Mouse (Mus musculus) lung, embryonic 16.5 days (tissue): ENCODE results near the gene Gstm7. TPM values are rescaled to one million over a fixed set of nuclear protein-coding genes. Genes with fewer than 3 reads are reported as not detected.

ENCODE experiments used
- ATAC-seq: fragments of 200-750 bp; cut with Nextera tagmentation; 2 replicates; pipeline ENCODE4 v1.8.0; 2017; ENCODE audit warnings: low read depth, mild to moderate bottlenecking, moderate library complexity
- H3K27ac ChIP-seq: fragments of 300-500 bp; sonication (generic); 2 replicates; pipeline ENCODE4 v1.5.1; 2014; ENCODE audit warnings: mild to moderate bottlenecking, control low read depth, low read length
- H3K27me3 ChIP-seq: fragments of 300-500 bp; sonication (generic); 2 replicates; pipeline ENCODE4 v1.6.1; 2014; ENCODE audit warnings: low read depth, low read length, mixed read lengths; ENCODE audit not compliant: control insufficient read depth, insufficient read depth
- H3K36me3 ChIP-seq: fragments of 300-500 bp; sonication (generic); 2 replicates; pipeline ENCODE4 v1.6.1; 2014; ENCODE audit warnings: low read length; ENCODE audit not compliant: control insufficient read depth, insufficient read depth
- H3K4me1 ChIP-seq: fragments of 300-500 bp; sonication (generic); replicated peaks from 2 replicates; pipeline ENCODE4 v1.6.1; 2014; ENCODE audit warnings: low read length, mixed read lengths; ENCODE audit not compliant: control insufficient read depth, insufficient read depth
- H3K4me2 ChIP-seq: fragments of 300-500 bp; sonication (generic); 2 replicates; pipeline ENCODE4 v1.6.1; 2014; ENCODE audit warnings: low read depth, low read length, control low read depth
- H3K4me3 ChIP-seq: fragments of 300-500 bp; sonication (generic); 2 replicates; pipeline ENCODE4 v1.5.1; 2014; ENCODE audit warnings: mild to moderate bottlenecking, low read length, control low read depth
- H3K9ac ChIP-seq: fragments of 300-500 bp; sonication (generic); 2 replicates; pipeline ENCODE4 v1.6.1; 2014; ENCODE audit warnings: low read length, control low read depth
- H3K9me3 ChIP-seq: fragments of 300-500 bp; sonication (generic); 2 replicates; pipeline ENCODE4 v1.6.1; 2016; ENCODE audit warnings: low read length; ENCODE audit not compliant: control insufficient read depth
- WGBS: fragments of 180-500 bp; shearing (Covaris S2); extraction: QIAGEN DNeasy Blood & Tissue Kit; methylation state at CpG from one replicate; pipeline ENCODE4 v1.1.7; 2014; 5-methylcytosine and 5-hydroxymethylcytosine counted together
- polyA plus RNA-seq: library from polyadenylated mRNA; unstranded; fragments of >200 nt; fragmentation: Nextera tagmentation; extraction: Ambion mirVana; gene quantifications from 2 replicates; pipeline ENCODE4 v1.2.1, GENCODE M21; 2015

Gene Gstm7
- polyA plus RNA-seq, 1 experiment from 2014 or later = 11.0 TPM

- no peaks in the 10 kb centered on the region for H3K27me3 ChIP-seq
- no peak for ATAC-seq
- H3K9me3 ChIP-seq = no peaks in the 10 kb centered on the region
- H3K36me3 ChIP-seq = no peaks in the 10 kb centered on the region
- H3K4me3 ChIP-seq = no peak overlapping the region
- H3K4me2 ChIP-seq = no peak overlapping the region
- no peak overlapping the region for H3K27ac ChIP-seq
- no peak overlapping the region for H3K9ac ChIP-seq
- H3K4me1 ChIP-seq = peaks cover 8% of the 10 kb centered on the region
- 60% methylated on average over 11 of the region's 11 CpGs for WGBS
Measured at GRCm38 (mm10) chr3:107928691-107929090, 2.9 kb downstream of the Gstm7 start.

- H3K27ac ChIP-seq = no peak overlapping the region
- 90% methylated on average over 3 of the region's 3 CpGs for WGBS
Measured at GRCm38 (mm10) chr3:107927841-107928240, 3.8 kb downstream of the Gstm7 start.

GRCm38 (mm10) chr3:107925335-107925734 lies 6.3 kb downstream of the Gstm7 start:
- 86% methylated on average over 3 of the region's 3 CpGs for WGBS
- Histone ChIP-seq H3K4me3 (no peak overlapping the region), H3K27me3 (no peaks in the 10 kb centered on the region), H3K4me2 (no peak overlapping the region), H3K9ac (no peak overlapping the region), H3K4me1 (peaks cover 8% of the 10 kb centered on the region), H3K36me3 (no peaks in the 10 kb centered on the region), H3K27ac (no peak overlapping the region), H3K9me3 (no peaks in the 10 kb centered on the region)
- no peak for ATAC-seq

More at GRCm38 (mm10) chr3:107927841-107928240, 3.8 kb downstream of the Gstm7 start:
- Histone ChIP-seq H3K4me1 (peaks cover 8% of the 10 kb centered on the region), H3K4me3 (no peak overlapping the region), H3K36me3 (no peaks in the 10 kb centered on the region), H3K9me3 (no peaks in the 10 kb centered on the region), H3K4me2 (no peak overlapping the region), H3K9ac (no peak overlapping the region), H3K27me3 (no peaks in the 10 kb centered on the region)
- no peak for ATAC-seq

GRCm38 (mm10) chr3:107920348-107920747 lies 11.3 kb downstream of the Gstm7 start:
- Histone ChIP-seq H3K36me3 (no peaks in the 10 kb centered on the region), H3K9ac (no peak overlapping the region), H3K27me3 (no peaks in the 10 kb centered on the region), H3K4me2 (no peak overlapping the region), H3K4me3 (no peak overlapping the region), H3K27ac (no peak overlapping the region), H3K9me3 (no peaks in the 10 kb centered on the region), H3K4me1 (no peaks in the 10 kb centered on the region)
- WGBS = 91% methylated on average over 5 of the region's 5 CpGs
- ATAC-seq = no peak

GRCm38 (mm10) chr3:107917783-107918408 lies 13.7 kb downstream of the Gstm7 start:
- Histone ChIP-seq H3K9me3 (no peaks in the 10 kb centered on the region), H3K4me3 (no peak overlapping the region), H3K36me3 (no peaks in the 10 kb centered on the region), H3K4me1 (no peaks in the 10 kb centered on the region), H3K4me2 (no peak overlapping the region), H3K9ac (no peak overlapping the region), H3K27me3 (no peaks in the 10 kb centered on the region), H3K27ac (no peak overlapping the region)
- WGBS = 53% methylated on average over 7 of the region's 7 CpGs
- ATAC-seq = no peak

GRCm38 (mm10) chr3:107917097-107917496 lies 14.5 kb downstream of the Gstm7 start:
- H3K36me3 ChIP-seq = no peaks in the 10 kb centered on the region
- no peaks in the 10 kb centered on the region for H3K27me3 ChIP-seq
- H3K4me3 ChIP-seq = no peak overlapping the region
- H3K4me1 ChIP-seq = no peaks in the 10 kb centered on the region
- H3K4me2 ChIP-seq = no peak overlapping the region
- H3K27ac ChIP-seq = no peak overlapping the region
- H3K9me3 ChIP-seq = no peaks in the 10 kb centered on the region
- ATAC-seq = no peak
- H3K9ac ChIP-seq = no peak overlapping the region
- WGBS = 68% methylated on average over 3 of the region's 3 CpGs

GRCm38 (mm10) chr3:107916674-107917073 lies 14.9 kb downstream of the Gstm7 start:
- Histone ChIP-seq H3K27ac (no peak overlapping the region), H3K27me3 (no peaks in the 10 kb centered on the region), H3K9me3 (no peaks in the 10 kb centered on the region), H3K36me3 (no peaks in the 10 kb centered on the region), H3K4me2 (no peak overlapping the region), H3K4me3 (no peak overlapping the region), H3K9ac (no peak overlapping the region), H3K4me1 (no peaks in the 10 kb centered on the region)
- ATAC-seq = no peak
- 71% methylated on average over 15 of the region's 15 CpGs for WGBS

GRCm38 (mm10) chr3:107905942-107906341 lies 25.7 kb downstream of the Gstm7 start:
- ATAC-seq = no peak
- Histone ChIP-seq H3K4me3 (no peak overlapping the region), H3K4me1 (peaks cover 8% of the 10 kb centered on the region; the same call in 1 of the 2 replicates), H3K9me3 (no peaks in the 10 kb centered on the region), H3K36me3 (no peaks in the 10 kb centered on the region), H3K9ac (no peak overlapping the region), H3K27ac (no peak overlapping the region), H3K27me3 (no peaks in the 10 kb centered on the region), H3K4me2 (no peak overlapping the region)
- WGBS = 64% methylated on average over 6 of the region's 6 CpGs

- Histone ChIP-seq H3K4me1 (no peaks in the 10 kb centered on the region), H3K9ac (no peak overlapping the region), H3K27me3 (no peaks in the 10 kb centered on the region), H3K4me2 (no peak overlapping the region), H3K36me3 (no peaks in the 10 kb centered on the region), H3K4me3 (no peak overlapping the region), H3K9me3 (no peaks in the 10 kb centered on the region), H3K27ac (no peak overlapping the region)
- no peak for ATAC-seq
- 60% methylated on average over 11 of the region's 11 CpGs for WGBS
Measured at GRCm38 (mm10) chr3:107900955-107901673, 30.5 kb downstream of the Gstm7 start.
